Mouse (Mus musculus) kidney, postnatal 10 days (tissue): ENCODE measurements around the gene Baz2b.
"Not testable (repeated sequence)": the region's sequence is repeated elsewhere in the genome, so short reads cannot be mapped to it uniquely, and the experiment has no call there.

Experiments
- DNase-seq: peaks from one replicate; pipeline ENCODE4 v3.0.0; 2021; ENCODE audit warnings: mixed read lengths

Baz2b gene

DNA sequence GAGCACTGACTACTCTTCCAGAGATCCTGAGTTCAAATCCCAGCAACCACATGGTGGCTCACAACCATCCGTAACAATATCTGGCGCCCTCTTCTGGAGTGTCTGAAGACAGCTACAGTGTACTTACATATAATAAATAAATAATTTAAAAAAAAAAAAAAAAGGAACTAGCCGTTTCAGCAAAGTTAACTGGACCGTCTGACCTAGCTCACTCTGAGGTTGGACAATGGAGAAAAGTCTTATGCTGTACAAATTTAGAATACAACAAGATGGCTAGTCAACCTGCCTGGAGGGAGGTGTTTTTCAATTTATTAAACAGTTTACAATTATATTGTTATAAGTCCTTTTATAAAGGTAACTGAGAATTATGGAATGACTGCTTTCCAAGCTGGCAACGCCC, 357.8 kb downstream of the Baz2b start:
- not testable (repeated sequence) for DNase-seq
